Mouse (Mus musculus) heart, postnatal 0 days (tissue): ENCODE data around the gene Spata46. TPM values are rescaled to one million over a fixed set of nuclear protein-coding genes. Genes with fewer than 3 reads are reported as not detected.

ENCODE experiments used
- ATAC-seq: fragments of 200-750 bp; cut with Nextera tagmentation; 2 replicates; pipeline ENCODE4 v1.8.0; 2017; ENCODE audit warnings: low read depth, moderate number of reproducible peaks, moderate library complexity; ENCODE audit not compliant: insufficient read depth
- DNase-seq: peaks from one replicate; pipeline ENCODE4 v3.0.0-alpha.2; 2016; ENCODE audit warnings: low spot score
- H3K27ac ChIP-seq: fragments of 300-500 bp; sonication (generic); 2 replicates; pipeline ENCODE4 v1.5.1; 2014; ENCODE audit warnings: low read depth, mild to moderate bottlenecking
- H3K27me3 ChIP-seq: fragments of 300-500 bp; sonication (generic); 2 replicates; pipeline ENCODE4 v1.6.1; 2014; ENCODE audit warnings: low read length, mixed read lengths; ENCODE audit not compliant: control insufficient read depth, insufficient read depth
- H3K36me3 ChIP-seq: fragments of 300-500 bp; sonication (generic); replicated peaks from 2 replicates; pipeline ENCODE4 v1.6.1; 2014; ENCODE audit warnings: low read length, mixed read lengths; ENCODE audit not compliant: control insufficient read depth, insufficient read depth
- H3K4me1 ChIP-seq: fragments of 300-500 bp; sonication (generic); 2 replicates; pipeline ENCODE4 v1.6.1; 2014; ENCODE audit warnings: antibody characterized with exemption; ENCODE audit not compliant: control insufficient read depth, insufficient read depth
- H3K4me2 ChIP-seq: fragments of 300-500 bp; sonication (generic); 2 replicates; pipeline ENCODE4 v1.6.1; 2014; ENCODE audit warnings: low read depth, mild to moderate bottlenecking, low read length, moderate library complexity
- H3K4me3 ChIP-seq: fragments of 300-500 bp; sonication (generic); 2 replicates; pipeline ENCODE4 v1.5.1; 2014; ENCODE audit warnings: low read depth, low read length
- H3K9ac ChIP-seq: fragments of 300-500 bp; sonication (generic); replicated peaks from 2 replicates; pipeline ENCODE4 v1.6.1; 2014; ENCODE audit warnings: low read depth, low read length, mixed read lengths
- H3K9me3 ChIP-seq: fragments of 300-500 bp; sonication (generic); replicated peaks from 2 replicates; pipeline ENCODE4 v1.6.1; 2016; ENCODE audit warnings: low read length; ENCODE audit not compliant: control insufficient read depth
- CTCF ChIP-seq: IDR thresholded peaks from 2 replicates; pipeline ENCODE4 v1.5.1; 2016; ENCODE audit warnings: antibody characterized with exemption, control low read depth, low read depth
- EP300 ChIP-seq: IDR thresholded peaks from 2 replicates; pipeline ENCODE4 v1.6.1; 2016; ENCODE audit warnings: antibody characterized with exemption, low read depth
- WGBS: fragments of 180-500 bp; shearing (Covaris S2); extraction: QIAGEN DNeasy Blood & Tissue Kit; methylation state at CpG from one replicate; pipeline ENCODE4 v1.1.7; 2014; 5-methylcytosine and 5-hydroxymethylcytosine counted together
- polyA plus RNA-seq: library from polyadenylated mRNA; unstranded; fragments of >200 nt; fragmentation: Nextera tagmentation; extraction: Ambion mirVana; gene quantifications from 2 replicates; pipeline ENCODE4 v1.2.1, GENCODE M21; 2015
- total RNA-seq: library from RNA; depleted of rRNA; stranded (reverse); fragments of >200 nt; gene quantifications from 2 replicates; pipeline ENCODE4 v1.2.3, GENCODE M21; 2014; ENCODE audit warnings: low replicate concordance

Spata46 gene
- total and polyA plus RNA-seq, 2 experiments from 2014 or later = 0.41 TPM; not detected in 1

- DNase-seq (peak; percentile 84), ATAC-seq (peak; percentile 63)
- Histone ChIP-seq H3K27ac (no peak overlapping the region), H3K4me3 (no peak overlapping the region), H3K9me3 (no peaks in the 10 kb centered on the region), H3K27me3 (no peaks in the 10 kb centered on the region), H3K9ac (no peak overlapping the region), H3K4me2 (no peak overlapping the region; the same call in 1 of the 2 replicates), H3K36me3 (no peaks in the 10 kb centered on the region), H3K4me1 (no peaks in the 10 kb centered on the region)
- WGBS = 30% methylated on average over 9 of the region's 9 CpGs
- TF ChIP-seq CTCF = peak; percentile 92
- no peak for TF ChIP-seq EP300
Measured at GRCm38 (mm10) chr1:170292239-170292951, 16.2 kb upstream of the Spata46 start.

- Histone ChIP-seq H3K27ac (no peak overlapping the region), H3K9me3 (no peaks in the 10 kb centered on the region), H3K4me3 (no peak overlapping the region), H3K4me1 (no peaks in the 10 kb centered on the region), H3K9ac (no peak overlapping the region), H3K4me2 (no peak overlapping the region), H3K36me3 (no peaks in the 10 kb centered on the region), H3K27me3 (no peaks in the 10 kb centered on the region)
- TF ChIP-seq CTCF (no peak), EP300 (no peak)
- 66% methylated on average over 5 of the region's 5 CpGs for WGBS
- no peak for ATAC-seq
- DNase-seq = no peak
Measured at GRCm38 (mm10) chr1:170293257-170293656, 15.3 kb upstream of the Spata46 start.

GRCm38 (mm10) chr1:170294786-170295570 lies 13.6 kb upstream of the Spata46 start:
- H3K4me3 ChIP-seq = no peak overlapping the region
- TF ChIP-seq EP300 = no peak
- TF ChIP-seq CTCF = no peak
- no peaks in the 10 kb centered on the region for H3K27me3 ChIP-seq
- DNase-seq = no peak
- 60% methylated on average over 15 of the region's 15 CpGs for WGBS
- H3K4me2 ChIP-seq = no peak overlapping the region
- H3K27ac ChIP-seq = no peak overlapping the region
- no peaks in the 10 kb centered on the region for H3K4me1 ChIP-seq
- no peaks in the 10 kb centered on the region for H3K9me3 ChIP-seq
- H3K36me3 ChIP-seq = no peaks in the 10 kb centered on the region
- ATAC-seq = no peak
- H3K9ac ChIP-seq = no peak overlapping the region

- ATAC-seq (no peak), DNase-seq (no peak)
- TF ChIP-seq CTCF = no peak
- TF ChIP-seq EP300 = no peak
- Histone ChIP-seq H3K27me3 (no peaks in the 10 kb centered on the region), H3K4me1 (no peaks in the 10 kb centered on the region), H3K36me3 (no peaks in the 10 kb centered on the region), H3K9ac (no peak overlapping the region), H3K9me3 (no peaks in the 10 kb centered on the region), H3K27ac (no peak overlapping the region), H3K4me2 (no peak overlapping the region), H3K4me3 (no peak overlapping the region)
- 77% methylated on average over 4 of the region's 4 CpGs for WGBS
Measured at GRCm38 (mm10) chr1:170299496-170299895, 9.1 kb upstream of the Spata46 start.

- H3K36me3 ChIP-seq = no peaks in the 10 kb centered on the region
- no peak overlapping the region for H3K4me3 ChIP-seq
- no peak overlapping the region for H3K4me2 ChIP-seq
- no peaks in the 10 kb centered on the region for H3K27me3 ChIP-seq
- no peak overlapping the region for H3K9ac ChIP-seq
- no peak for ATAC-seq
- H3K4me1 ChIP-seq = no peaks in the 10 kb centered on the region
- no peak overlapping the region for H3K27ac ChIP-seq
- DNase-seq = no peak
- TF ChIP-seq EP300 = no peak
- no peak for TF ChIP-seq CTCF
- no peaks in the 10 kb centered on the region for H3K9me3 ChIP-seq
- 93% methylated on average over 9 of the region's 9 CpGs for WGBS
Measured at GRCm38 (mm10) chr1:170301686-170302085, 6.9 kb upstream of the Spata46 start.
